Mouse (Mus musculus) olfactory bulb, adult 2 months (tissue): ENCODE results near the gene Arl15.

Experiments used
- CTCF ChIP-seq: fragments of 200-500 bp; IDR thresholded peaks from 2 replicates; pipeline ENCODE4 v1.5.1; 2012; ENCODE audit warnings: low read depth, mild to moderate bottlenecking, low read length, moderate library complexity; ENCODE audit not compliant: insufficient read depth
- POLR2A ChIP-seq: fragments of 200-500 bp; IDR thresholded peaks from 2 replicates; pipeline ENCODE4 v1.6.1; 2012; ENCODE audit warnings: mild to moderate bottlenecking, low read depth, low read length, moderate library complexity; ENCODE audit not compliant: insufficient read depth

DNA sequence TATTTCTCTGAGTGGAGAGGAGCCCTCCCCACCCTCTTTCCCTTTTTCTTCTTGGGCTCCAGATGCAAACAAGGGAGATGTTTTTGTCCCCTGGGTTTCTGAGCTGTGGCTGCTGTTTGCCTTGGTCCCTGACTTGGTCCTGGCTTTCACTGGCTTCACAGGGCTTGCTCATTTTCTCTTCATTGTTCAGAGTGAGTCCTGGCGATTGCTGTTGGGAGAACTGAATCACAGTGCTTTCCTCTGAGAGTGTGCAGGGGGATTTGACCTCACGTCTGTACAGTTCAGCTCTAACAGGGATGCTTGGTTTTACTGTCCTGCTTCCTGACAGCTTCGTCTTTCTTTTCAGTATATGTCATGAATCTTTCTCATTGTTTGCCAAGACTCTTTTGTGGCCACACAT is 254.4 kb downstream of the Arl15 start:
- TF ChIP-seq POLR2A (no peak), CTCF (no peak)
